Mouse (Mus musculus): ENCODE measurements around the gene Mmp28. TPM values are rescaled to one million over a fixed set of nuclear protein-coding genes. Genes with fewer than 3 reads are reported as not detected.

Mmp28 gene
- polyA plus RNA-seq, 2 experiments: 2.4 to 4.6 TPM

GRCm38 (mm10) chr11:83448021-83448926 is 14.6 kb downstream of the Mmp28 start:
- DNase-seq (ENCODE audit: low spot score) (no peak), ATAC-seq (ENCODE audit: low FRiP score, low read depth) (no peak)
- Histone ChIP-seq H3K27me3 (ENCODE audit: control insufficient read depth, insufficient read depth, low read length) (peaks cover 33% of the 10 kb centered on the region), H3K9me3 (ENCODE audit: control insufficient read depth, low read length) (no peaks in the 10 kb centered on the region), H3K4me1 (ENCODE audit: control insufficient read depth, insufficient read depth, low read length) (peaks cover 9% of the 10 kb centered on the region; the same call in 1 of the 2 replicates), H3K4me2 (replicated peaks; ENCODE audit: low read depth, low read length, severe bottlenecking) (no peak overlapping the region), H3K36me3 (ENCODE audit: control insufficient read depth, insufficient read depth, low read length) (no peaks in the 10 kb centered on the region), H3K4me3 (replicated peaks; ENCODE audit: low read length) (no peak overlapping the region), H3K9ac (ENCODE audit: low read depth, low read length, severe bottlenecking) (no peak overlapping the region), H3K27ac (replicated peaks; ENCODE audit: low read depth, low read length) (no peak overlapping the region)
- TF ChIP-seq POLR2A (IDR thresholded peaks at IDR 0.05; ENCODE audit: borderline replicate concordance, extremely low read depth, insufficient read depth, insufficient read length): no peak
- WGBS: 41% methylated on average over 15 of the region's 16 CpGs

DNA sequence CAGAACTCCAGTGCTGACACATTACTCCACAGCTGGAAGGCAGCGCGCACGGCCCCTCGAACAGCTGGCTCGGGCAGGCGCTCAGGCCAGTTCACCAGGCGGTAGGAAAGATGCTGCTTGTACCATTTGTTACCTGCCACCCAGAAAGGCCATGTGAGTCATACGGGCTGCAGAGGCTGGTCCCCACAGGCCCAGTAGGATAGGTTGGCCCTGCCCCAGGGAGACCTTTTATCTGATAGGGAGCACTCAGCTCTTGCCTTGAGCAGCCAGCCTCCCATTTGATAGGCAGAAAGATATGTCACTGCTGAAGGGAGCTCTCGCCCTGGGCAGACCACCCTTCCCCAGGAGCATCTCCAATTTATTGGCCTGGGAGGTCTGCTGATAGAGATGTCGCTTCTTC is 15.3 kb downstream of the Mmp28 start:
- Histone ChIP-seq H3K9me3 (ENCODE audit: control insufficient read depth, low read length) (no peaks in the 10 kb centered on the region), H3K4me1 (ENCODE audit: control insufficient read depth, insufficient read depth, low read length) (peaks cover 9% of the 10 kb centered on the region; the same call in 1 of the 2 replicates), H3K27me3 (ENCODE audit: control insufficient read depth, insufficient read depth, low read length) (peaks cover 39% of the 10 kb centered on the region), H3K36me3 (ENCODE audit: control insufficient read depth, insufficient read depth, low read length) (no peaks in the 10 kb centered on the region), H3K4me3 (replicated peaks; ENCODE audit: low read length) (no peak overlapping the region), H3K4me2 (replicated peaks; ENCODE audit: low read depth, low read length, severe bottlenecking) (no peak overlapping the region), H3K27ac (replicated peaks; ENCODE audit: low read depth, low read length) (no peak overlapping the region), H3K9ac (ENCODE audit: low read depth, low read length, severe bottlenecking) (no peak overlapping the region)
- DNase-seq (ENCODE audit: low spot score) (no peak), ATAC-seq (ENCODE audit: low FRiP score, low read depth) (no peak)
- WGBS: 68% methylated on average over 10 of the region's 10 CpGs
- no peak for TF ChIP-seq POLR2A (IDR thresholded peaks at IDR 0.05; ENCODE audit: borderline replicate concordance, extremely low read depth, insufficient read depth, insufficient read length)

DNA sequence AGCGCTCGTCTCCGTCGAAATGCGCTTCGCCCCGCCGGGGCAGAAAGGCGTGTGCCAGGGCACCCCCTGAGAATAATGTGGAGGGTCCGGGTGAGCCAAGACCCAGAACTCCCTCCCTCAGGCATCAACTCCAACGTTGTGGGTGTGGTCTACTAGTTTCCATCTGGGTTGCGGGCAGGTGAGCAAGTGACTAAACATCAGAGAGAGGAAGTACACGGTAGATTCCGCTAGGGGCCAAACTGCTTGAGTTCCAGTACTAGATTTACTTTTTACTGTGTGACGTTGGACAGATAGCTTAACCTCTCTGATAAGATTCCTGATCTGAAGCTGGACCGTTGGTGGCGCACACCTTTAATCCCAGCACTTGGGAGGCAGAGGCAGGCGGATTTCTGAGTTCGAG is 17.9 kb downstream of the Mmp28 start:
- Histone ChIP-seq H3K9ac (ENCODE audit: low read depth, low read length, severe bottlenecking) (no peak overlapping the region), H3K4me3 (replicated peaks; ENCODE audit: low read length) (peak overlapping the region; percentile 15), H3K4me2 (replicated peaks; ENCODE audit: low read depth, low read length, severe bottlenecking) (peak overlapping the region; percentile 35), H3K27me3 (ENCODE audit: control insufficient read depth, insufficient read depth, low read length) (peaks cover 56% of the 10 kb centered on the region), H3K27ac (replicated peaks; ENCODE audit: low read depth, low read length) (no peak overlapping the region), H3K36me3 (ENCODE audit: control insufficient read depth, insufficient read depth, low read length) (no peaks in the 10 kb centered on the region), H3K4me1 (ENCODE audit: control insufficient read depth, insufficient read depth, low read length) (peaks cover 9% of the 10 kb centered on the region; the same call in 1 of the 2 replicates), H3K9me3 (ENCODE audit: control insufficient read depth, low read length) (no peaks in the 10 kb centered on the region)
- TF ChIP-seq POLR2A (IDR thresholded peaks at IDR 0.05; ENCODE audit: borderline replicate concordance, extremely low read depth, insufficient read depth, insufficient read length): no peak
- 31% methylated on average over 19 of the region's 19 CpGs for WGBS
- DNase-seq (ENCODE audit: low spot score) (no peak), ATAC-seq (ENCODE audit: low FRiP score, low read depth) (no peak)

- 4% methylated on average over 7 of the region's 7 CpGs for WGBS
- no peak for TF ChIP-seq POLR2A (IDR thresholded peaks at IDR 0.05; ENCODE audit: borderline replicate concordance, extremely low read depth, insufficient read depth, insufficient read length)
- H3K9ac ChIP-seq (ENCODE audit: low read depth, low read length, severe bottlenecking): no peak overlapping the region
- no peak overlapping the region for H3K4me3 ChIP-seq (replicated peaks; ENCODE audit: low read length)
- no peak overlapping the region for H3K27ac ChIP-seq (replicated peaks; ENCODE audit: low read depth, low read length)
- DNase-seq (ENCODE audit: low spot score): no peak
- ATAC-seq (ENCODE audit: low FRiP score, low read depth): no peak
- no peaks in the 10 kb centered on the region for H3K9me3 ChIP-seq (ENCODE audit: control insufficient read depth, low read length)
- no peaks in the 10 kb centered on the region for H3K36me3 ChIP-seq (ENCODE audit: control insufficient read depth, insufficient read depth, low read length)
- peaks cover 4% of the 10 kb centered on the region; the same call in 1 of the 2 replicates for H3K4me1 ChIP-seq (ENCODE audit: control insufficient read depth, insufficient read depth, low read length)
- peaks cover 56% of the 10 kb centered on the region for H3K27me3 ChIP-seq (ENCODE audit: control insufficient read depth, insufficient read depth, low read length)
- no peak overlapping the region for H3K4me2 ChIP-seq (replicated peaks; ENCODE audit: low read depth, low read length, severe bottlenecking)
Measured at GRCm38 (mm10) chr11:83443824-83444223, 19.0 kb downstream of the Mmp28 start.

- no peaks in the 10 kb centered on the region; the same call in 1 of the 2 replicates for H3K4me1 ChIP-seq (ENCODE audit: control insufficient read depth, insufficient read depth, low read length)
- DNase-seq (ENCODE audit: low spot score) (peak; percentile 85), ATAC-seq (ENCODE audit: low FRiP score, low read depth) (no peak; the same call in 1 of the 2 replicates)
- no peak overlapping the region for H3K27ac ChIP-seq (replicated peaks; ENCODE audit: low read depth, low read length)
- peak overlapping the region; percentile 39 for H3K4me2 ChIP-seq (replicated peaks; ENCODE audit: low read depth, low read length, severe bottlenecking)
- H3K9me3 ChIP-seq (ENCODE audit: control insufficient read depth, low read length): no peaks in the 10 kb centered on the region
- H3K4me3 ChIP-seq (replicated peaks; ENCODE audit: low read length): peak overlapping the region; percentile 13
- no peaks in the 10 kb centered on the region for H3K36me3 ChIP-seq (ENCODE audit: control insufficient read depth, insufficient read depth, low read length)
- whole genome bisulfite sequencing: 13% methylated on average over 27 of the region's 29 CpGs
- no peak overlapping the region for H3K9ac ChIP-seq (ENCODE audit: low read depth, low read length, severe bottlenecking)
- TF ChIP-seq POLR2A (IDR thresholded peaks at IDR 0.05; ENCODE audit: borderline replicate concordance, extremely low read depth, insufficient read depth, insufficient read length): no peak
- H3K27me3 ChIP-seq (ENCODE audit: control insufficient read depth, insufficient read depth, low read length): peaks cover 56% of the 10 kb centered on the region
Measured at GRCm38 (mm10) chr11:83442596-83443267, 20.1 kb downstream of the Mmp28 start.

Measured in limb, embryonic 14.5 days (tissue).